ENCODE assay signal across 24 mouse cellular contexts in genomic region chr5:118509871-118510270, GRCm38 (mm10). TPM values are rescaled to one million over a fixed set of nuclear protein-coding genes. Genes with fewer than 3 reads are reported as not detected.
DNase-seq lines count a peak whose midpoint lies in the region; ATAC-seq and TF ChIP-seq lines count a peak whose summit lies in the region.
"Had no signal": no experiment of that assay in that cellular context is flagged by ENCODE, and none has a peak within 500 bp of the region (broad histone marks: within the 10 kb centered on the region; RNA-seq: fewer than 3 reads in every experiment).

No protein-coding gene starts in this region.

- no peak for TF ChIP-seq EP300 in ES-Bruce4 (IDR thresholded peaks at IDR 0.05; ENCODE audit: insufficient read depth, low read depth, low read length)

- H3K27me3 ChIP-seq in E14TG2a.4 (ENCODE audit: insufficient read depth, low read length) (no peaks in the 10 kb centered on the region), ES-Bruce4 (ENCODE audit: control insufficient read depth, insufficient read depth, low read length, poor library complexity, severe bottlenecking) (no peaks in the 10 kb centered on the region)
- H3K27me3 ChIP-seq: embryonic facial prominence, embryonic 12.5 days; Patski had no signal

- no peak for ATAC-seq in inflammation-experienced regulatory T-cells, adult 6 months
- ATAC-seq: activated CD4-positive, CD25-positive, alpha-beta regulatory T cell, adult 4 months; forebrain, embryonic 14.5 days; forebrain, embryonic 16.5 days; Patski had no signal

- TF ChIP-seq CTCF in E14TG2a.4 (conservative IDR thresholded peaks at IDR 0.05; ENCODE audit: low read length): no peak
- TF ChIP-seq CTCF in ES-Bruce4 (IDR thresholded peaks at IDR 0.05; ENCODE audit: low read depth, low read length): no peak

- H3K4me3 ChIP-seq in E14TG2a.4 (replicated peaks; ENCODE audit: low read length) (peak overlapping the region; percentile 65), ES-Bruce4 (ENCODE audit: low read depth, low read length) (no peak overlapping the region), ES-E14 (ENCODE audit: insufficient read depth in 1 of 2, low read depth in 1 of 2, low read length in 2 of 2, poor library complexity in 1 of 2, severe bottlenecking in 1 of 2) (peak overlapping the region; percentile 15 to 46; a peak in 3 of 4 replicates)
- H3K4me3 ChIP-seq: embryonic facial prominence, embryonic 10.5 days; embryonic facial prominence, embryonic 12.5 days; erythroblast, embryonic 14.5 days; forebrain, embryonic 10.5 days; forebrain, embryonic 12.5 days had no signal

- H3K4me1 ChIP-seq in E14TG2a.4 (replicated peaks; ENCODE audit: low read depth, low read length) (peaks cover 78% of the 10 kb centered on the region), ES-Bruce4 (ENCODE audit: control insufficient read depth, insufficient read depth, low read length) (peaks cover 4% of the 10 kb centered on the region), ES-E14 (ENCODE audit: control insufficient read depth in 2 of 2, insufficient read depth in 2 of 2, low read length in 2 of 2, poor library complexity in 1 of 2) (peaks cover 21 to 27% of the 10 kb centered on the region in 2 experiments)

- H3K9ac ChIP-seq in ES-Bruce4 (ENCODE audit: low read depth, poor library complexity, severe bottlenecking) (peak overlapping the region; percentile 39), ES-E14 (ENCODE audit: insufficient read depth, low read depth, low read length, poor library complexity, severe bottlenecking) (peak overlapping the region; percentile 51; the same call in 1 of the 2 replicates)
- H3K9ac ChIP-seq: embryonic facial prominence, embryonic 12.5 days; forebrain, embryonic 12.5 days had no signal

- DNase-seq in ES-E14 (ENCODE audit: low read depth, low spot score): no peak
- peak; percentile 60 for DNase-seq in ZHBTc4 (ENCODE audit: low read depth, low spot score)
- no peak for DNase-seq in cerebellum, adult 8-10 months
- no peak for DNase-seq in kidney, adult 8-10 months
- DNase-seq in frontal cortex, adult 2 months (ENCODE audit: extremely low spot score in 1 of 2, low spot score in 1 of 2): no peak
- DNase-seq: adrenal gland, adult 8-10 months; adrenal gland, postnatal 14 days; adrenal gland, postnatal 36 days; cerebellum, adult 11-12 months; cerebellum, adult 2 months; cerebellum, adult 9-11 months; cerebellum, postnatal 14 days had no signal

- H3K27ac ChIP-seq in ES-Bruce4 (ENCODE audit: insufficient read depth, low read length) (peak overlapping the region; percentile 89), ES-E14 (ENCODE audit: insufficient read depth, low read depth, low read length, poor library complexity, severe bottlenecking) (peak overlapping the region; percentile 98)
- H3K27ac ChIP-seq: embryonic facial prominence, embryonic 10.5 days; embryonic facial prominence, embryonic 12.5 days; forebrain, embryonic 10.5 days; forebrain, embryonic 12.5 days had no signal

- no peak for TF ChIP-seq POLR2A in ES-Bruce4 (IDR thresholded peaks at IDR 0.05; ENCODE audit: insufficient read depth, low read length)

- in situ Hi-C loops in ES-E14 (cut with MboI; ENCODE audit: low sequenced_read_pairs in 2 of 2, unreplicated experiment in 2 of 2): no loop called here

- H3K36me3 ChIP-seq in E14TG2a.4 (ENCODE audit: insufficient read depth, low read length): no peaks in the 10 kb centered on the region
- no peaks in the 10 kb centered on the region for H3K36me3 ChIP-seq in ES-Bruce4 (ENCODE audit: control insufficient read depth, insufficient read depth, low read length, poor library complexity, severe bottlenecking)
- no peaks in the 10 kb centered on the region for H3K36me3 ChIP-seq in ES-E14 (ENCODE audit: control insufficient read depth, insufficient read depth, low read length, poor library complexity, severe bottlenecking)
- H3K36me3 ChIP-seq: embryonic facial prominence, embryonic 10.5 days; embryonic facial prominence, embryonic 12.5 days; forebrain, embryonic 10.5 days; forebrain, embryonic 12.5 days had no signal

- H3K9me3 ChIP-seq in E14TG2a.4 (ENCODE audit: low read length) (no peaks in the 10 kb centered on the region), ES-Bruce4 (replicated peaks; ENCODE audit: control insufficient read depth, insufficient read depth, low read length, poor library complexity, severe bottlenecking) (no peaks in the 10 kb centered on the region), ES-E14 (ENCODE audit: control insufficient read depth, insufficient read depth, low read depth, low read length) (no peaks in the 10 kb centered on the region)
- H3K9me3 ChIP-seq: embryonic facial prominence, embryonic 10.5 days; embryonic facial prominence, embryonic 12.5 days; forebrain, embryonic 10.5 days; forebrain, embryonic 12.5 days had no signal

TF ChIP-seq in ES-E14, 5 proteins besides CTCF, POLR2A, EP300 and RAD21:
- no peak for TF ChIP-seq MAFK (IDR thresholded peaks at IDR 0.05; ENCODE audit: insufficient read depth, low read depth, low read length)
- no peak for TF ChIP-seq HCFC1 (IDR thresholded peaks at IDR 0.05; ENCODE audit: borderline replicate concordance, insufficient read depth, low read length)
- TF ChIP-seq CHD2 (IDR thresholded peaks at IDR 0.05; ENCODE audit: low read depth, low read length): no peak
- TF ChIP-seq ZNF384 (IDR thresholded peaks at IDR 0.05; ENCODE audit: low read depth, low read length): no peak
- TF ChIP-seq ZC3H11A (IDR thresholded peaks at IDR 0.05; ENCODE audit: borderline replicate concordance, low read depth, low read length): no peak

RNA-seq across cellular contexts. Expression of gene Med13l, which starts 50.6 kb away (rescaled TPM):
- polyA plus RNA-seq in ES-Bruce4 (2011; ENCODE audit: insufficient read depth, insufficient read length, low read depth, missing spikeins): 43.9 and 46.0 TPM in 2 replicates
- 52.4 and 61.6 TPM in 2 replicates for total RNA-seq in ES-E14 (2012; rRNA removed)
- polyA plus RNA-seq in inflammation-experienced regulatory T-cells, adult 6 months (2017; shearing (Covaris generic)): 10 to 100 TPM; 12.0 to 28.2 (median 22.7) TPM
- 29.3 and 30.9 TPM in 2 replicates for polyA plus RNA-seq in frontal cortex, adult 2 months (2012; rRNA removed)
